Mouse (Mus musculus): ENCODE measurements around the gene Pptc7.
A peak's percentile ranks its signal among the peaks of the same experiment; 100 is the strongest.
"Not testable (repeated sequence)": the region's sequence is repeated elsewhere in the genome, so short reads cannot be mapped to it uniquely, and the experiment has no call there.

Gene Pptc7

DNA sequence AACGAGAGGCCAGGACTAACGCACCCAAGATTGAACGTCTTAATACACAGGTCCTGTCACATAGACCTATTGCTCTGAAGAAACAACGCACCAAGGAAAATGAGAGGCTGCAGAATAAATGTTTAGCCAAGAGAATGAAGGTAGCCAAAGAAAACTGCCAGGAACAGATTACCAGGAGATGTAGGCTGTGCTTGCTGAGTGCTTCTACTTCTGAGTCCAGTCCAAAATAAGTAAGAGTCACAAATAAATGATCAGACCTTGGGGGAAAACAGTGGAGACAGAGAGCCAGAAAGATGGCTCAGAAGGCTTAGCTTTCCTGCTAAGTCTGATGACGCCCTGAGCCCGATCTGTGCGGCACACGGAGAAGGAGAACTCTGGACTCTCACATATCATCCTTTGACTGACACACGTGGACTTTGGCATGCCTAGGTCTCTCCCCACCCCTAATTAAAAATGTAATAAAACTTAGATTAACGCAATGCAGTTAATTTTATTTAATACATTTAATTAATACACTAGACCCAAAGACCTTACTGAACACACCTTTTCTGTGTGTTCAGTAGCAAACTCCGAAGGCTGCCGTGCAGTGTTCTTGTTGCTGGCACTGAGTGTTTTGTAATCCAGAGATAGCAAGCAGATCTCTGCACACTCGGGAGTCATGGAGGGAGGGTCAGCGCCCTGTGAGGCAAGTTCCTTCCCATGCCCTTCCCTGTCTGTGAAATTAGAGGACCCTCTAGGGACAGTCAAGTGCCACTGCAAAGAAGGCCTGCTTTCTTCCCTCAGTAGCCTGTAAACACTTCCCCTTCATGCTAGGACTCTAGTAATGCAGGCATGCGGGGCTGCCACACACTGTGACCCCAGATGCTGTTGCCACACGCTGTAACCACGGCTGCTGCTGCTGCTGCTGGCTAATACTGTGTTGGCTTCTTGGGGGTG lies 18.9 kb downstream of the Pptc7 start:
- no peak for DNase-seq

DNA sequence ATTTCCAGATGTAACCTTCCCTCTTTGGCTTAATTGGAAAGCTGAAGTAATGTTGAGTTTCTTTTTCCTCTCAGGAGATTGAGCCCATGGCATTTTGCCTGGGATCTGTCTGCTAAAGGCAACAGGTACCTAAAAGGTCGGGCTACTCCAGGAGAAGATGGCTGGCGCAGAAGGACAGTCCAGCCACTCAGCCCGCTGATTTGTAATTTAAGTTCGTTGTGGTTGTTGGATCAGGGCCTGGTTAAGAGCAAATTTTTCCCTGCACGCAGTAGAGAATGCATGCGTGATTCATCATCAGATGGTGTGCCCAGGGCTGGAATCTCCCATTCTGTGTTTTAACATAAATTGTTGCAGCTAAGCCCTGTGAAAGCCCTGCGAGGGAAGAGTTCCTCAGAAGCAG lies 19.8 kb downstream of the Pptc7 start:
- DNase-seq = no peak

DNA sequence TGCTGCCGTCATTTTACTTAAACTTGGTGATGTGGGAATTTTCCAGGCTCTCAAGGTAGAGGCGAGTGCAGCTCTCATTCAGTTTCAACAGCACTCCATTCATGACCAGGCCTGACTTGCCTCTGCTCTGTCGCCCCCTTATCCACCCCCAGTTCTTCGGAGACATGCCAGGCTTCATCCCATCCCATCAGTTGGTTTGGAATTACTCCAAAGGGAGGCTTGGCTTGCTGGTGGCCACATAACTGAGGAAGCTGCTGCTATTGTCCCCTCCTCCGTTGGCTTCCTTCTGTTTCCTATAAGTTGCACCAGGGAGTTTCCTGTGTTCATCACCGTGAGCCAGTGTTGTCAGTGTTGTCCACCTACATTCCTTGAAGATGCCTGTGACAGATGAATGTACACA lies 20.4 kb downstream of the Pptc7 start:
- no peak for DNase-seq

DNA sequence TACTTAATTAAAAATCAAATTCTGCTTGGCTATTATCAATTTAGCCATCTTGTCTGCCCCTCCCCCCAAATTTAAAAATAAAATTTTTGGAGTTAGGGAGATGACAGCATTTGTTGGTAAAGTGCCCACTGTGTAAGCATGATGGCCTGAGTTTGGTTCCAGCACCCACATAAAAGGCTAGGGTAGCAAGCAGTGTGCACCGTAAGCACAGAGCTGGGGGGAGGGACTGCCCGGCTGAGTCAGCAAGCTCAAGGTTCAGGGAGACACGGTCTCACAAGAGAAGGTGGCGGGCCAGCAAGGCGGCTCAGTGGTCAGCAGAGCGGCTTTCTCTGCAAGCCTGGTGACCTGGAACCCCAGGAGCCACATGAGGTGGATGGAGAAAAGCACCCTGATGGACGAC lies 21.3 kb downstream of the Pptc7 start:
- DNase-seq = no peak

DNA sequence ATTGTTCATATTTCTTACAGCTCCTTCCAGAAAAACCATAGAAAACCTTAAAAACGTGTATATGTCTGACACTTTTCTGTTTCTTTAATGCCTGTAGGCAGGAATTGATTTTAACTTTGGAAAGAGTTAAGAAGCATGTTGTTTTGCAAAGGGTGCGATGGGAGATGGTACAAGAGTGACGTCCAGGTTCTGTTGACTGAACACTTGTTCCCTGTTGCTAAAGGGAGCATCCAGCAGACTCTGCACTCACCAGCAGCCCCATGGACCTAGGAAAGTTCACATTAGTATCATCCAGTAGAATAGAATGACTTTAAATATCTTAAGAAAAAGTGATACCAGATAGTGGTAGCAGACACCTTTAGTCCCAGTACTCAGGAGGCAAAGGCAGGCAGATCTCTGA lies 22.4 kb downstream of the Pptc7 start:
- DNase-seq = no peak

DNA sequence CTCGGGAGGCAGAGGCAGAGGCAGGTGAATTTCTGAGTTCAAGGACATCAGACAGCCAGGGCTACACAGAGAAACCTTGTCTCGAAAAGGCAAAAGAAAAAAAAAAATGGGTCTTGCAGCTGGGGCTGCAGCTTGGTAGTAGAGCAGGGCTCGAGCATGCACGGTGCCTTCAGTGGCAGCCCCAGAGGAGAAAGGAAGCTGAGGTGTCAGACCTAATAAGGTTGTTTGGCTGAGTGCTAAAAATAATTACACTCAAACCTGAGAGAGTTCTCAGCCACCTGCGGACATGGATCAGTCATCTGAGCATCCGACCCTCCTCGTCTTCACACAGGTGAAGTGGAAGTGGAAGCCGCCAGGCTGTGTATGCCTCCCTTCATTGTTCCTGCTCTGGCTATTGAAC lies 26.5 kb downstream of the Pptc7 start:
- DNase-seq = no peak

DNA sequence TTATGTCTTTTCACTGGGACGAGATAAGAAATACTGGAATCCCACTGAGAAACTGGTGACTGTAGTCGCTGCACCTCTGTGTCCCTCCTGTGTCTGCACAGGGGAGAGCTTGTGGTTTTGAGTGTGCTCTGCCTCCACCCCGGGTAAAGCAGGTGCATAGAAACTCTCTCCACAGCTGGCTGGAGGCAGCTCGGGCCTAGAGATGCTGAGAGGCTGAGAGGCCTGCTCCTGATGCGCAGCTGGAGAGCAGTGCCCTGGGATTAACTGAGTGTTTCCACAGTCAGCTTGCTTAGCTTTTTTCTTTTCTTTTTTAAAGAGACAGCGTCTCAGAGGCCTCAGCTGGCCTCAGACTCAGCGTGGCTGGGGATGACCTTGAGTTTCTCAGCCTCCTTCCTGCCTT lies 27.5 kb downstream of the Pptc7 start:
- no peak for DNase-seq

DNA sequence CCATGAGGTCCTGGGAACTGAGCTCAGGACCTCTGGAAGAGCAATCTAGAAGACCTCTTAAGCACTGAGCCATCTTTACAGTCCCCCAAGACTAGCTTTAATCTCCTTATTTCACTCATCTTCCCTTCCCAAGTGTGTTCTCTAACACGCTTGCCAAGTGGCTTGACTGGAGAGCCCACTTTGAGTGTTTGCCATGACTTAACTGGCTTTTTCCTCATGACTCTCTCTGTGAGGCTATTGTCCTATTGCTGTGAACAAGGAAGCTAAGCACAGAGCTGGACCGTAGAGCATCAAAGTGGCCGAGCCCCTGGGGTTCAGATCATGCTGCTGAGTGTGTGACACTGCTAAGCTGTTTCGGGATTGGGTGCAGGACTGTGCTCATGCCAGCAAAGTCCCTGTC lies 28.2 kb downstream of the Pptc7 start:
- DNase-seq = no peak

DNA sequence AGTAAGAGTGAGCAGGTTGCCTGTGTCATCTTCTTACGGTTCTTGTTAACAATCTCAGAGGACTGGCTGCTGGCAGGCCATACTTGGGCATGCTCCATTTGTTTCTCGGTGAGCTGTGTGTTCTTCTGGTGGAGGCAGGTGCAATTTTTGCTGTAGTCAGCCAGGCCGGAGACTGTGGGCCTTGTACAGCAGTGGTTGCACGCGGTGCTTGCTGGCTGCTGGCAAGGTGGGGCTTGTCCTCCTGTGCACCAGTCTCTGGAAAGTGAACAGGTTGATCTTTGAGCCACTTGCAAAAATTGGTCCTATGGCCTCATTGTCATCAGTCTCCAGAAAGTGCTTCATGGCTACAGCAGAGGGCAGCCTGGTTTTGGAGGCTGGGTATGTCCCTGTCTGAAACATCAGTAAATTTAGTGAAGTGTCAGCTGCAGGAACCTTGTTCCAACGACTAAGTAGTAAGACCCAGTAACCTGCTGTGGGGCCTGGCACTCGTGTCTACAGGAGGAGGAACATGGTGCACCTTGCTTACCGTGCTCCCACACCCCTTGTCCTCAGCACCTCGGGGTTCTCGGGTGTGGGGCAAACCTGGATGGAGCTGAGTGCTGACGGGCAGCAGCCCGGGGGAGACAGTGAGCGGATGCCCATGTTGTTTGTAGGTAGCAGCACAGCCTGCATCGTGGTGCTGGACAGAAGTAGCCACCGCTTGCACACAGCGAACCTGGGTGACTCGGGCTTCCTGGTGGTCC lies 28.9 kb downstream of the Pptc7 start:
- no peak for DNase-seq

DNA sequence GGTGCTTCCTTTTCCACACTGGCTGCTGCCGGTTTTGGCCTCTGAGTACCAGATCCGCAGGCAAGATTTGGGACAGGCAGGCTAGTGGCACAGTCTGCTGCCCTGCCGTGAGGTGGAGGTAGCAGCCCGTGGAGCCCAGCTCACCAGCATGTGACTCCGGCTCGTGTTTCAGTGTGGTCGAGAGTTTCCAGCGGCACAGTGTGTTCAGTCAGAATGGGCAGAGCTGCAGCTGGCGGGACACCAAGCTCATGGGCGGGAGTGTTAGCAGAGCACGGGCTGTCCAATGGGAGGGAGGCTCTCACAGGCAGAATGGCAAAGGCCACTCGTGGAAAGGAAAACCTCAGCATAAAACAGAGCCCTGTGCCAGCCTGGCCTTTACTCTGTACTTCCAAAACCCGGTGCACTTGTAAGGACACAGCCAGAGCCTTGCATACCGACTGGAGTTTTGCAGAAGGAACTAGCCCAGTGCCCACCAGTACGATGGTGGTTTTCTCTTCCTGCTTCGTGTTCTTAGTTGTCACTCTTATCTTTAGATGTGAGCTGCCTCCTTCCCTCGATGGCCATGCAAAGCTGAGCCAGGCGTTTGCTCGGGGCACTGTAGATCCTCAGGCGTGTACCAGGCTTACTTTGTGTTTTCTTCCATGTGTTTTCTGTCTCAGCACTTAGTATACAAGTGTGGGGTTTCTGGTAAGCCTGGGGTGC lies 31.0 kb downstream of the Pptc7 start:
- DNase-seq = peak; percentile 83

DNA sequence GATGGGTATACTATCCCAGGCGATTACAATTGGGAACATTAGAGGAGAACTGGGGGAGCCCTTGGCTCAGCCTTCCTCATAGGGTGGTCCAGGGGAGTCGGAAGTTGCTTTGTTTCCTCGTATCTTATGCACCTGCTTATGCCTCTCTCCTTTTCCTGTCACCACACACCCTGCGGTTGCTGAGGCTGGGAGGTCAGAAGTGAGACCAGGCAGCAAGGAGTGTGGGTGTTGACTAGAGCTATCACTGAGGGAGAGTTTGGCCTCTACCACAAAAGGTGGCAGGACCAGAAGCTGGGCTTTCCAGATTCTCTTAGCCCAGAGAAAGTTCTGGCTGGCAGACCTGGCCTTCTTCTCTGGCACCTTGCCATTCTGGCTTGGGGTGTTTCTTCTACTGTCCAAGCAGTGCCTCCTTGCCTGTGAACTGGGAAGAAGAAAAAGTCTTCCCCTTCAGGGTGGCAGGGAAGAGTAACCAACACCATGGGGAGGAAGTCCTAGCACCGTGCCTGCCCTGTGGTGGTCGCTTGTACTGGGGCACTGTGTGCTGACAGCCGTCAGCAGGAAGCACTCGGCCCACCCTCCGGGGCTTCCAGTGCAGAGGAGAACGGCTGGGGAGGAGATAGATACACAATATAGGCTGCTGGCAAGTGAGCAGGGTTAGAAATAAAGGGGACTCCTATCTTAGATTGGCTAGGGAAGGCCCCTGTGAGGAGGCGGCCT lies 33.3 kb downstream of the Pptc7 start:
- DNase-seq = no peak

DNA sequence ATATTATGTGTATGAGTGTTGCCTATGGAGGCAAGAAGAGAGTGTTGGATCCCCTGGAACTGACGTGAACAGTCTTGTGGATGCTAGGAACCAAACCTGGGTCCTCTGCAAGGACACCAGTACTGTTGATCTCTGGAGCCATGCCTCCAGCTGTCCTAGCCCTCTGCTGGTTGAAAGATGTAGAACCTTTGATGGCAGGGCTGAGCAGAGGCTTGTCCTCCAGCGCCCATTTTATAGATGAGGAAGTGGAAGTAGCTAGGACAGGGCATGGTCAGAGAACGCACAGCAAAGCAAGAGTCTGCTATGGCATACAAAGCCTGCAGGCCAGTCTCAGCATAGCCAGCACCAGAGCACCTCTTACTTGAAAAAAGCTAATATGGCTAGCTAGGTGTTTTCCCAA lies 33.9 kb downstream of the Pptc7 start:
- DNase-seq = no peak

DNA sequence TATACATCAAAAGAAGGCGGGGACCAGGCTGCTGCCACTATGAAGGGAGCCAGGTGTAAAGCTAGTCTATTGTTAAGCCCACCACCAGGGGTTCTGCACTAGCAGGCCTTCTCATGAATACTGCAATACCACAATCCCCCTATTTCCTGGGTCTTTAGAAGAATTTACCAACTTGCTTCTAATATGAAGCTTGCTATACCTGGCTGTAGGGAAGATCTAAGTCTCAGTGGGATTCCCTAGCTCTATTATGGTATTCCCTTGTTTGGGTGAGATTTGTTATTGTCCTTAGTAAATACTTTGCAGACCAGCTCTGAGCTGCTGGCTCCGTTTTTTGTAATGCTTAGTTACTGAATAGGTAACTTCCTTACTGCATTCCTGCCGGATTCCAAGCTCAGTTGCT lies 34.8 kb downstream of the Pptc7 start:
- DNase-seq = not testable (repeated sequence)

DNA sequence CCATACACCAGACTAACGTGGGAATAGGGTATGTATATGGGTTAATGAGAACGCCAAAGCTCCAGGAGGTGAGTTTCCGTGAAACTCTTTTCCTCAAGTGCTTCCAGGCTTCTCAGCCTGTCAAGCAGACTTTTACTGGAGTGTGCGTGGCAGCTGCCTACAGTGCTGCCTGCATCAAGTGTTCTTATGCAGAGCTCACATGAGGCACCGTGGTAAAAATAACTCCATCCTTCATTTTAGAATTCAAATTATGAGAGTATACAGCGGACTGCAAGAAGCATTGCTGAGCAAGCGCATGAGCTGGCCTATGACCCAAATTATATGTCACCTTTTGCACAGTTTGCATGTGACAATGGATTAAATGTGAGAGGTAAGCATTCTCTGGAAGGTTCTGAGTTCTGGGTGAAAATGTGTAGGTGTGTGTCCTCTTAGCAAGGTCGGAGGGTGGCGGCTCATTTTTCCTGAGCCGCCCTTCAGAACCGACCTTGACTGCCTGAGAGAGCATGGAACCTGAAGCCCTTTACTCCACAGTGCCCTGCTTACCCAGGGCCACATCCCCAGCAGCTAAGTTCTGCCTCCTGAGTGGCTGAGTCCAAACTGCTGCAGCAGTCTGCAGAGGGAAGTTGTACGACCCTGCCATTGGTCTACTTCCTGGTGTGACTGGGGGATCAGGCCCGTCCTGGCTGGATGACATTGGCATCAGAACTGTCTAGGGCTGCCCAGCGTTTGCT lies 35.5 kb downstream of the Pptc7 start:
- DNase-seq = no peak

DNA sequence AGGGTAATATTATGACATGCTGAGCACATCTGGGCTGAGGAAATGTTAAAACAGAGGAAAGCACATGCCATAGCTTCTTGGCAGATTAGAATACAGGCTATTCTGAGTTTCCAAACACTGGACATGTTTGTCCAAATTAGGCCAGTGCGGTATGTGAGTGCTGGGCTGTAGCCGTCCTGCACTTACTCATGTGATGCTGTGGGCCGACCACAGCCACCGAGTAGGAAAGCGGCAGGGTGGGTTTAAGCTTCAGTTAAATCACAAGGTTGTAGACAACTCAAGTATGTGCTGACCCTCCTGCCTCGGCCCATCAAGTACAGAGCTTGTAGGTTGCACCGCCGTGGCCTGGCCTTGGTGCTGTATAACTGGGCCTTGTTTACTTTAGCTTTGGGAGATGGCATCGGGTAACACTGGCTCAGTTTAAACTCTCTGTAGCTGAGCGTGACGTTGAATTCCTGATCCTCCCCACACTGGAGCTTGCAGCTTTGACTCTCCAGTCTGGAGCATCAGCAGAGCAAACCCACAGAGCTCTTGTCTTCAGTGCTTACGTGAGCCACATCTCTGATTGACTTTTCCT lies 36.1 kb downstream of the Pptc7 start:
- DNase-seq = no peak

DNA sequence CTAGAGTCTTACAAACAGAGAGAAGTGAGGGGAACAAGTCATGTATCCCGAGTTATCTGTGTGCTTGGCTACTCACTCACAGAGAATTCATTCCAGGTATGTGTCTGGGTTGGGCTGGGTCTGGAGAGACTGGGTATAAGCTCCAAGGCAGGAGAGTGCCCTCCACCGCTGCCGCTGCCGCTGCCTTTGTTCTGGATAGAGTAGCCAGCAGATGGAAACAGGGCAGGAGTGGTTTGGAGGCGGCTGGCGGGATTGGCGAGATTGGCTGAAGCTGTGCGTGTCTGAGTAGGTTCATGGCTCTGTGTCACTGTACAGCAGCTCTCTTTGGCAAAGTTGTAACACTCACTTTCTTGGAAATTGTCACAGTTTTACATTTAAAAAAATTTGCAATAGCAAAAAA lies 39.4 kb downstream of the Pptc7 start:
- no peak for DNase-seq

DNA sequence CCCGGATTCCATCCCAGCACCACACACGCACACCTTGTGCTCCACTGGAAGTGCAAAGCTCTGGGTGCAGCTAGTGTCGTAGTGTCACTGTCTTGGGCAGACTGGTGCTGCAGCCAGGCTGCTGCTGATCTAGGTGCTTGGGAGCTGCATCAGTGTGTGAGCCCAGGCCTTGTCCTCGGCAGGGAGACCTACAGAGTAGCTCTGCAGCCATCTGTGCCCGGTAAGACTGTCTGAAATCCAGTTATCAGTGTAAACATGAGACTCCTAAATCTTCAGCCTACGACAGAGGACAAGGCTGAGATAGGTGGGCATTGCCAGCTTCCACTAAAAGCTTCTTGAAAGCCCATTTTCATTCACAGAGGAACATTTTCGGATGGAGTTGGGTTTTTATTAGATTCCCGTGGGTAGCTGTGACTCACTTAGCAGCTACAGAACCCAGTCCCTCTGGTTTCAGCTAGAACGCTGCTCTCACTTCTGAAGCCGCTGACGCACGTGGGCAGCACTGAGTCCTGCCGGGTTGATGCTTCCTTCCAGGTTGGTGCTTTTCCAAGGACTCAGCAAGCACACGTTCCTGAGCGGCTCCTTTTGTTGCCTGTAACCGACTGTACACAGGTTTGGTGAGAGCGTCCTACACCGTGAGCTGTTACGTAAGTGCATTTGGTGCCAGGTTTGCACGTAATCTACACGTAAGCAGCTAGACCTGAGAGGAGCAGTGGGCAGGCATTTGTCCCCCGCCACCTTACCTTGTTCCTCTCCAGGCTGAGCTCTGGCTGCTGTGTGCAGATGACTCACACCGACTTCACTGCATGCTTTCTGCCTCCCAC lies 40.7 kb downstream of the Pptc7 start:
- DNase-seq = peak; percentile 84

DNA sequence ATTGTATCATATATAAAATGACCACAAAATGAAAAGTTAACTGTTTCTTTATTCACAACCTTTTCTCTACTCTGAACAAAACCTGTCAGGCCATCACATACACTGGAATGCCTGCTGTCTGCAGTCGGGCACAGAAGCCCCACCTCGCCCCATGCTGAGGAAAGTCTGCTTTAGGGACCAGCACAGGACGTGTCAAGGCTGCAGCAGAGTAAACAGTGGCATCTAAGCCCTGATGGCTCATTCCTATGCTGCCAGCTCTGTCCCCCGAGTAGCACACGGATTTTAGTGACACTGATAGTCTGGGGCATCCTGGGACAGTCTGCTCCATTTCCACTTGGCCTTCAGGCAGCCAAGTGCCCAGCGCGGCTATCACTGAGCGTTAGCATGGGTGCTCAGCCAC lies 41.3 kb downstream of the Pptc7 start:
- no peak for DNase-seq

DNA sequence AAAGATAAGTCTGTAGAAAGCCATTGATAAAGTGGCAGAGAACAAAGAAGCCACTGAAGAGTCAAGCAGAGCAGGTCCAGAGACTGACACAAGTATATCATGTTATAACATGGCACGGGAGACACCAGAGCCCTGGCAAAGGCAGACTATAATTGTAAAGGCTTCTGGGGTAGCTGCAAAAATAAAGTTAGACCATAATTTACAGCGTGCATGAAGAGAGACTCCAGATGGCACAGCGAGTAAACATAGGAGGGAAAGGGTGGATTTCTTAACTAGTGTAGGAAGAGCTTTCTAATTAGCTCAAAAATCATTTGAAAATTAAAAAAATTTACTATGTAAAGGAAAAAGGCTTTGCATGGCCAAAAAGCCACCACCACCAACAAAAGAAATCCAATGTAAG lies 43.1 kb downstream of the Pptc7 start:
- DNase-seq = no peak

DNA sequence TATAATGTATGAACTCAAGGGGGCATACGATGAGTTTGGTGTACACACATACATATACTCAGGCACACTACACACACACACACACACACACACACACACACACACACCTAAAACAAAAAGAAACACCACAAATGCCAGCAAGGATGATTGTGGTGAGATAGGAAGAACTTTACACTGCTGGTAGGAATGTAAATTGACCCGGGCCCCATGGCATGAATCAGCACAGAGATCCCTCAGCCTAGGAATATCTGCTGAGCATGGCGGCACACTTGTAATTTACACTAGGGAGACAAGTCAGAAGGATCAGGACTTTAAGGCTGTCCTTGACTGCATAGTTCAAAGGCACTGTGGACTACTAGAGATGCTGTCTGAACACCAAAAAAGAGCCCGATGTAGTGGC lies 46.1 kb downstream of the Pptc7 start:
- no peak for DNase-seq

DNA sequence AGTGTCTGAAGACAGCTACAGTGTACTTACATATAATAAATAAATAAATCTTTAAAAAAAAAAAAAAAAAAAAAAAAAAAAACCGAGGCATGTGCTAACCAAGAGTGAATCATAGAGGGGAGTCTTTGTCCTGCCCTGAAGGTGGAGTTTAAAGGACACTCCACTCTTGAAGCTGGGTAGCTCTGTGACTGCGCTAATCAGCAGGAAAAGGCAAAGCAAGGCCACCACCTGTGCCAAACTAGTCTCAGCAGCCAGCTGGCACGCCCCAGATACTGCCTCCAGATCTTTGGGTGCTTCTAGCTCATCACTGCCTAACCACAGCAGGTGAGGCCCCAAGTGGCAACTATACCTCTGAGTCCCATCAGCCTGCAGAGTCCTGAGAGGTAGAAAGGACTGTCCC lies 50.5 kb downstream of the Pptc7 start:
- DNase-seq = no peak

All from right cerebral cortex, postnatal 25 days (tissue).